Mouse (Mus musculus) left cerebral cortex, adult 2 months (tissue): Measurements from ENCODE around the gene Cap2. TPM values are rescaled to one million over a fixed set of nuclear protein-coding genes. Genes with fewer than 3 reads are reported as not detected.
A peak's percentile ranks its signal among the peaks of the same experiment; 100 is the strongest.

Experiments used
- DNase-seq, 2 experiments: peaks; one replicate each; pipeline ENCODE4 v3.0.0; 2021 to 2022; ENCODE audit warnings: low spot score in 2 of 2, mixed read lengths in 1 of 2; ENCODE audit errors: extremely low spot score in 1 of 2
- H3K27ac ChIP-seq: fragments of 200-600 bp; 2 replicates; pipeline ENCODE4 v1.8.1; 2022
- H3K4me3 ChIP-seq: fragments of 200-600 bp; 2 replicates; pipeline ENCODE4 v1.8.1; 2022
- CTCF ChIP-seq: fragments of 200-600 bp; IDR thresholded peaks from 2 replicates; pipeline ENCODE4 v1.8.1; 2022; ENCODE audit warnings: antibody characterized with exemption, mild to moderate bottlenecking, moderate library complexity
- intact Hi-C: fragments of 180-260 bp; cut with DNase I; formaldehyde crosslinking; loops from one replicate; pipeline ENCODE4 v1.15.1; 2025
- total RNA-seq, 2 experiments: library from RNA; stranded (reverse); gene quantifications; 2 replicates each; pipeline ENCODE4 v1.2.3; 2021

Cap2 gene
- total RNA-seq, 2 experiments from 2014 or later = 264 to 278 TPM

DNA sequence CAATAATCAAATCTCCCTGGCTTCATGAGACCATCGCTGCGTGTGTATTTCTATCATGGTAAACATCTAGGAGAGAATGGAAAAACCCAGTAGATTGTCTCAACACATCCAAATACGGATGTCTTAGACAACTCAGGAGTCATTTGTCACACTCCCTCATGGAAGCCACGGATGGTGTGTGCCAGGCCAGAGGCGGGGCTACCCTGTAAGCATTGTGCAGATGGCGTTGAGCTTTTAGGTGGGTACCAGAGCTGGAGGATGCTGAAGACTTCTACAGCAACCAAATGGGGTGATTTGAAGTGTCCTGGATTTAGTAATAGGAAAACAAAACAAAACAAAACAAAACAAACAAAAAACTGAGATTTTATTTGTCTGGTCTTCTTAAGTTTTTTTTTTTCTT lies 43.0 kb downstream of the Cap2 start:
- Histone ChIP-seq H3K4me3 (no peak overlapping the region), H3K27ac (no peak overlapping the region)
- no peak for DNase-seq
- intact Hi-C loops = loop anchor here (5.0 kb wide), 1 partner anchor 232 kb away; no protein-coding TSS in a partner anchor
- no peak for TF ChIP-seq CTCF

DNA sequence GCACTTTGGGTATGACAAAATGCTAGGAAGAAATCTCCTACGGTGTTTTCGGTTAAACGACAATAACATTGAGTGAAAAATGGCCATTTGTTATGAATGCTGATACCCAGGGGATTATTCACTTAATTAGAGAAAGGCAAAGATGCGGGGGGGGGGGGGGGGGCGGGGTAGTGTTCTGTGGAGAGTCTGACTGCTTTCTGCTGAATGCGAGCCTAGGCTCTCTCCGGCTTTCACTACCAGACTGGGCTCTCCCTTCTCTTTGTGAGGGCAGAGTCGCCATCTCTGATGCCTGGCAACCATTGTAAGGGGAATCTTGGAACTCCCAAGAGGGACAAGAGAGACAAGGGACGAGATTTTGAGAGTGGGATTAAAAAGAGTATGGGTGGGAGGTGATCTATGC lies 43.4 kb downstream of the Cap2 start:
- DNase-seq = no peak
- no peak overlapping the region for H3K27ac ChIP-seq
- no peak overlapping the region for H3K4me3 ChIP-seq
- no peak for TF ChIP-seq CTCF
- intact Hi-C loops = no loop called here

DNA sequence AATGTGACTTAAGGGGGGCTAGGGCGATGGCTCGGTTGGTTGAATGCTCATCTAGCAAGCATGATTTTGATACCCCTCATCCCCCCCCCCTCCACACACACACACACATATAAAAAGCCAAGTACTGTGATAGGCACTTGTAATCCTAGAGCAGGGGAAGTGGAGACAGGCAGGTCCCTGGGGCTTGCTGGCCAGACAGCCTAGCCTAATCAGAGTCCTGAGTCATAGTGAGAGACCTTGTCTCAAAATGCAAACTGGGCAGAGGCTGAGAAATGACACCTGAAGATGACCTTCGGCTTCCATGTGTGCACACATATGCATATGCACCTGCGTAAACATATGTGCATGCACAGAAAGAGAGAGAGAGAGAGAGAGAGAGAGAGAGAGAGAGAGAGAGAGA lies 45.2 kb downstream of the Cap2 start:
- no peak for DNase-seq
- TF ChIP-seq CTCF = no peak
- intact Hi-C loops = no loop called here

DNA sequence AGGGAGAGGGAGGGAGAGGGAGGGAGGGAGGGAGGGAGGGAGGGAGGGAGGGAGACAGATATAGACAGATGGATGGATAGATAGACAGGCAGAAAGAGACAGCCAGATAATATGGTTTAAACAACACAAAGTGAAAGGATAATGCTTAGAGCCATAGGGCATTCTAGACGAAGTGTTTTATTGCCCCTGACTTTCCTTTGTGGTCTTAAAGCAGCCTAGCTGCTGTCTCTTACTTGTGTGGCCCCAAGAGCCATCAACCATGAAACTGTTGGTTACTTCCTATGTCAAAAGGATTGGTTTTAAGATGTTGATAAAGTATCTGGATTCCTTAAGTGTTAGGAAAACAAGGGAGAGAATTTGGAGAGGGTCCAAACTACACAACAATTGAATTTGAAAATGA lies 45.6 kb downstream of the Cap2 start:
- no peak for TF ChIP-seq CTCF
- Histone ChIP-seq H3K4me3 (no peak overlapping the region), H3K27ac (no peak overlapping the region)
- intact Hi-C loops = no loop called here
- no peak for DNase-seq

More for the DNA sequence above, 45.2 kb downstream of the Cap2 start:
- Histone ChIP-seq H3K4me3 (no peak overlapping the region), H3K27ac (no peak overlapping the region)

DNA sequence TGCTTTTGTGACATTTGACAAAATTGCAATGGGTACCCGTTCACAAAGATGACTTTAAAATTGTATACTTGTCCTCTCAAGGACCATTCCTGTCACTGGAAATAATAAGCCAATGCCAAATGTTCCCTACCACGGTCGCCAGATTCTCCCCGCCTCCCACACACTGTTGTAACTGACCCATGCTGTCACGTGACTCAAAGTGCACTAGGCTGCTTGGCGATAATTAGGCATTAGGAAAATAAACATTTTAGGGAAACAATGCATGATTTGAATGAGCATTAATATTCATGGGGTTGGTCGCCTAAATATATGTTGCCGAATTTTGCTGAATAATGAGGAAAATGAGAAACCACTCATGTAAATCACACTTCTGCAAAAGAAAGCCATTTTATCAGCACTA lies 46.5 kb downstream of the Cap2 start:
- intact Hi-C loops = no loop called here
- Histone ChIP-seq H3K27ac (no peak overlapping the region), H3K4me3 (no peak overlapping the region)
- no peak for TF ChIP-seq CTCF
- no peak for DNase-seq

DNA sequence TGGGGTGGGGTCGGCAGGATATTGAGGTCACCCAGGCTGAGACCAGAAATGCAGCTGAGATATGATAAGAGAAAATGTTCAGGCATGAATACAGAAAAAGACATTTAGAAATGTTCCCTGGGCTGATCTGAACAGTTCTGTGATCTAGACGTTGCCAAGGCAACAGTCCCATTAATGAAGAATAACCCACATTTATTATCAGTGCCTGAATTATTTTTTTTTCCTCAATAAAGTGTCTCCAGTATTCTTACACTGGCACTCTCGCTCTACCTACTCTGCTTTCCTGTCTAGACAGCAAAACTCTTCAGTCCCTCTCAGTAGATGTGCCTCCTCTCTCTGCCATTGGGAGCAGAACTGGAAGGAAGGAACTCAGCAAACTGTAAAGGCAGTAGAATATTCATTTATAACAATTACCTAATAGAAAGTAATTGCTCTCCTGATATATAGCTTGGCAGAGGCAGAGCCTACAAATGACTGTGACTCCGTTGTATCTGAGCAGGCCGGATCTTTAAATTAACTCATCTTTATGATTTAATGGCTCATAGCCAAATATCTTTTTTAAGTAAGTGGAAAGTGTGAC lies 47.0 kb downstream of the Cap2 start:
- intact Hi-C loops = no loop called here
- no peak overlapping the region for H3K27ac ChIP-seq
- no peak for DNase-seq
- H3K4me3 ChIP-seq = no peak overlapping the region
- TF ChIP-seq CTCF = no peak

DNA sequence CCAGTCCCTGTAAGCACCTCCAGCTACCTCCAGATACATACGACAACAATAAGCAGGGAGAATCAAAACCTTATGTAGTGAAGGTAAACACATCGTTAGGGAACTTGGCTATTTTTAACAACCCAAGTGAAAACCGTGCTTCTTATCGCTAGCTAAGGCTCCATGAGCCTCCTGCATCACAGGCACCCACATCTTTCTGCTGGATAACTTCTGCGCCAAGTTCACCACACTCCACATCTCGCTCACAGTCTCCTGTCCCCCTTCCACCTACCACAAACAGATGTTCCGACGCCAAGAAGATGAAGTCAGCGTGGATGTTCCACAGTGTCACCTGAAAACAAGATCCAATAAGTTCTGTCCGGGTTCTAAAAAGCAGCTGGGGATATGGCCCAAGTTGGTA lies 49.0 kb downstream of the Cap2 start:
- Histone ChIP-seq H3K4me3 (no peak overlapping the region), H3K27ac (peak overlapping the region; percentile 28; the same call in 1 of the 2 replicates)
- TF ChIP-seq CTCF = no peak
- no peak for DNase-seq
- intact Hi-C loops = no loop called here

DNA sequence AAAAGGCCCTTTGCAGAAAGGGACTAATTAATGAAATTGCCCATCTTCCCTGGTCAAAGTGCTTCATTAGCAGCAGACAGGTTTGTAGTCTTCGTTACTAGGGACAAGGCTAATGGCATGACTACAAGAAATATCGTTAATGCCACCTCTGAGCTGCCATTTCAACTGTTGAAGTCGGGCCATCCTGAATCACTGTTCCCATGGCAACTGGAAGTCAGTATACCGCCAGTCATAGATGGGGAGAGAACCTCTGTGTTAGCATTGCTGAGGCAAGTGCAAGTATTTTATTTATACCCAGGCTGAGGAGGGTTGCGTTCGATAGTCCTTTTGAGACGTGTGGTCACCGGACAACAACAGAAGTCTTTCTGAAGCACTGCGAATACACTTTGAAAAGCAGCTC lies 53.1 kb downstream of the Cap2 start:
- Histone ChIP-seq H3K4me3 (no peak overlapping the region), H3K27ac (no peak overlapping the region)
- no peak for TF ChIP-seq CTCF
- no peak for DNase-seq
- intact Hi-C loops = no loop called here

DNA sequence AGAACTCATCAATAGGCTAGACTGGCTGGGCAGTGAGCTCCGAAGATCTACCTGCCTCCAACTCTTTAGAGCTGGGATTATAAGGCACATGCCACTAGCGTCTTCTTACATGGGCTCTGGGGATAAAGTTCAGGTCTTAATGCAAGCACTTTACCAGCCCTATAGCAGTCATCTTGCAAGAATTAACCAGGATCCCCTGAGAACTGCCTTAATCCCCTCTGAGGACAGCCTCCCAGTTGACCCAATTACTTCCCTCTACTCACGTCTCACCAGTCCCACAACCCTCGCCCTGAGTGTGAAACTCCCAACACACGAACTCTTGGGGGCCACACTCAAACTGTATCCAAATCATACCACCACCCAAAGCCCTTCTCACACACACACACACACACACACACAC lies 64.3 kb downstream of the Cap2 start:
- no peak overlapping the region for H3K27ac ChIP-seq
- no peak for TF ChIP-seq CTCF
- no peak for DNase-seq
- H3K4me3 ChIP-seq = no peak overlapping the region
- intact Hi-C loops = no loop called here

DNA sequence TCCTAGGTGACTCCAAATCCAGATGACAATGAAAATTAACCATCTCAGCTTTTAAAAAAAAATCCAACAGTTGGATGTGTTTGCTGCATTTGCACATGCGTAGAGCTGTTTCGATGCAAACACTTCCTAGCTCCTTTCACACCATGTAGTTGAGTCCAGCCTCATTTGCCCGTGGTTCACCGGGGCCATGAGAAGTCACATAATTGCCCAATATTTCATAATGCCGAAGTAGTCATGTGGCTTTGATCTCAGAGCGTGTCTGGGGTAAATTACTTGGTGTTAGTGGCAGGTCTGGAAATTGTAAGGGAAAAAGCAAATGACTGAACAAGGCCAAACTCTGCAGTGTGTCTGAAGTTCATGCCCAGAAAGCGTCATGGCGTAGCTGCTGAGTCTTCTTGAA lies 67.8 kb downstream of the Cap2 start:
- Histone ChIP-seq H3K4me3 (no peak overlapping the region), H3K27ac (no peak overlapping the region)
- no peak for TF ChIP-seq CTCF
- no peak for DNase-seq
- intact Hi-C loops = no loop called here

DNA sequence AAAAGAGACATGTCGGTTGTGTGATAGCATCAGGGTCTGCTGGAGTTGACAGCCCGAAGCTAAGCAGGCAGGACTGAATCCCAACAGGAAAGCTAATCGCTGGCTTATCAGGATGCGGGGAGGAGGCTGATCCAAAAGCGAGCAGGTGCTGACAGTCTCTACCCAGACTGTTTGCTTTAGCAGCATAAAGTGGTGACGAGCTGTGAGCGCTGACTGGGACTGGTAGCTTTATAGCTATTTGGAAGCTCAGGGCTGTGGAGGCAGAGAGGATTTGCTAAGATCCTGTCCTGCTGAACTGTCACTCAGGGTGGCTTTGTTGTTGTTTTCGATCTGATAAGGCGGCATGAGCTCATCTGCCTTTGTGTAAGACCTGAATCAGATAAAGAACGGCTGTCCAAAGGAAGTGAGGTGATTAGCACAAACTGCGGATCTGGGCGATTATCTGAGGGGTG lies 69.5 kb downstream of the Cap2 start:
- H3K27ac ChIP-seq = peak overlapping the region; percentile 85
- peak in 1 of 2 experiments; percentile 45 for DNase-seq
- intact Hi-C loops = no loop called here
- peak overlapping the region; percentile 18; the same call in 1 of the 2 replicates for H3K4me3 ChIP-seq
- no peak for TF ChIP-seq CTCF

DNA sequence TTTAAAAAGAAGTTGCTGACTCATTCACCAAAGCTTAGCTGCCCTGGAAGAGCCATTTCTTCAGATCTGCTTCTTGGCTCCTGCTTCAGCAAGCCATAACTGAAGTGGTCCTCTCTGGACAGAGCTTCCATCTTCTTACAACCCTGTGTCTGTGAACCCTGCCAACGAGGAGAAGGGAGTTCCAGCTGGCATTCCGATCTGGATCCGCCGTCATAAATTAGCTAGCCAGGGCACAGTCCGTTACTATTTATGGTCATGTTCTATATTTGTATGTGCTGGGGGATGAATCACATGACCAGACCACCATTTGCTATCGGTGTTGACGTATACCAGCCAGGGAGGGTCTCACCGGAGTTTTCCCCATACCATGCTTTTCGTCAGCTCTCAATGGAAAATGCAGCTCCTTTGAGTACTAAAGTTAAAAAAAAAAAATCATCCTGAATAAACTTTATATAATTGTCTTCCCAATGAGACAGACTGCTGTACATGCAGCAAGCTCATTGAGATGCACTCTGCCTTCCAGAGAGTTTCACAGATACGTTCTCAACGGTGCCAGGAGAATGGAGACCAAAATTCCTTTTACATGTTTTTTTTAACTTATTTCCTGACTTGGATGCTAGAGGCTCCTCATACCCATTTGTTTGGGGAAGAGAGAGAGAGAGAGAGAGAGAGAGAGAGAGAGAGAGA lies 70.5 kb downstream of the Cap2 start:
- DNase-seq = peak in 1 of 2 experiments; percentile 31
- H3K4me3 ChIP-seq = peak overlapping the region; percentile 17
- peak overlapping the region; percentile 85 for H3K27ac ChIP-seq
- no peak for TF ChIP-seq CTCF
- intact Hi-C loops = no loop called here
